Mouse (Mus musculus): Measurements from ENCODE around the gene Wbp1l.

Wbp1l gene

GRCm38 (mm10) chr19:46705779-46706495 lies 107.1 kb downstream of the Wbp1l start:
- in situ Hi-C loops (cut with MboI), result no loop called here

GRCm38 (mm10) chr19:46706540-46707295 lies 107.8 kb downstream of the Wbp1l start:
- in situ Hi-C loops (cut with MboI), result no loop called here
